Mouse (Mus musculus) c-Kit-positive CD71-positive TER-119-negative erythroid progenitor cells, embryonic 14.5 days (primary cell): Measurements from ENCODE around the gene Ptpn21.
A peak's percentile ranks its signal among the peaks of the same experiment; 100 is the strongest.

Source experiments
- DNase-seq: peaks from one replicate; pipeline ENCODE4 v3.0.0-alpha.2; 2013; ENCODE audit warnings: low read depth

Ptpn21 gene

DNA sequence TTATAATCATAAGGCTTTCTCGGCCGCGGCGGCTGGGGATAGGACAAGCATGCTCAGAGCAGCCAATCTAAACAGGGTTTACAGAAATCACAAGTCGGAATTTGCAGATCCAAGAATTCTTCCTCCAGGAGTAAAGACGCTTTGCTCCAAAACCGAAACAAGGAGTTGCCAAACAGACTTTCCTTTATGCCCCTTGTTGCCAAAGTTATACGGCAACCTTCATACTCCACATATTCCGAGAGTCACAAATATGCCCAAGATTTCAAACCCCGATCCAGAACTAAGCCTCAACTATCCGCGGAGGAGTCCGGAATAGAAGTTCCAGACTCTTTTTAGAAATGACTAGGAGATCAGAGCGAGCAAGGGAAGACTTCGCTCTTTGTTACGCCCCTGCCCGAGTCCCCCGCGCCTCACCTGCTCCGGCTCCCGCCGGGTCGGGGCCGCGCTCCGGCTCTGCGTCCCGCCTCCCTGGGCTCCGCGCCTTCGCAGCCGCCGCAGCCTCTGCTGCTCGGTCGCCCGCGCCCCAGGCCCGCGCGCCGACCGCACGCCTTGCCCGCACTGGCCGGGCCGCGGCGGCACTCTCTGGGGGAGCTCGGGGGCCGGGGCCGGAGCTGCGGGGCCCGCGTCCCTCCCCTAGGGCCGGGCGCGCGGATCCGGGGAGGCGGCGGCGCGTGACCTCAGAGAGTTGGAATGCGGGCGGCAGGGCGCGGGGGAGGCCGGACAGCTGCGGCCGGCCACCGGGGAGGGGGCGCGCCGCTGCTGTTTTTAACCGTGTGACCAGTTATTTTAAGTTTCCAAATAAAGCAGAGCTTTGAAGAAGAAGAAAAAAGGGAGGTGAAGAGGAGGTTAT is at the start of gene Ptpn21:
Gene Ptpn21, minus strand, starts transcription at position 455 of the 850 bp plus-strand sequence.
- DNase-seq: no peak

DNA sequence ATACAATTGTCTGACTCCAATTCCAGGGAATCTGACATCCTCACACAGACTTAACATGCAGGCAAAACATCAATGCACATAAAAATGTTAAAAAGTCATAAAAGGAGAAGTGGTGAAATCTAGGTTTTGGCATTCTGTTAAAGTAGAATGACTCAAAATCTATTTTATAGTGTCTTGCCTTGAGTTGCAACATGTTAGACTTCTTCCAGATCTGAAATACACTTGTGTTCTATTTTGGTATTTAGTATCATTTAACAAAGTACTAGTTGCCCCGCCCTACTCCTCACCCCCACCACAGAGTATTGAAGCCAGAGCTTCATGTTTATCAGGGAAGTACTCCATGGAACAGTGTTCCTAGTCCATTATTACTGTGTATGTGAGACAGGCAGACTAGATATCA is 47.0 kb upstream of the Ptpn21 start:
- no peak for DNase-seq

DNA sequence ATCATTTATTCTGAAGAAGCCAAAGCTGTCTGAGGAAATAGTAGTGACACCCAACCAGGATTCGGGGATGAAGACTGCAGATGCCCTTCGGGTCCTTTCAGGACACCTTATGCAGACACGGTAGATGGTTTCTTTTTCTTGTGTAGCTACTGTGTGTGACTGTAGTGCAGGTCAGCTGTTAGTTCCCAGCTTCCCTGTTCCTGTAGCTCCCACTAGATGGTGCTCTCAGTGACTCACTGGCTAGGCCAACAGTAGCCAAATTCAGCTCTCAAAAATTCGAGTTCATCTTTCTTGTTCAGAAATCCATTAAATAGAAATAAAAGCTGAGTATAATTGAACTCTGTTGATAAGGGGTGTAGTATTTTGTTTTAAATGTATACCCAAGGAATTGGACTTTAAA is 41.9 kb upstream of the Ptpn21 start:
- DNase-seq: no peak

DNA sequence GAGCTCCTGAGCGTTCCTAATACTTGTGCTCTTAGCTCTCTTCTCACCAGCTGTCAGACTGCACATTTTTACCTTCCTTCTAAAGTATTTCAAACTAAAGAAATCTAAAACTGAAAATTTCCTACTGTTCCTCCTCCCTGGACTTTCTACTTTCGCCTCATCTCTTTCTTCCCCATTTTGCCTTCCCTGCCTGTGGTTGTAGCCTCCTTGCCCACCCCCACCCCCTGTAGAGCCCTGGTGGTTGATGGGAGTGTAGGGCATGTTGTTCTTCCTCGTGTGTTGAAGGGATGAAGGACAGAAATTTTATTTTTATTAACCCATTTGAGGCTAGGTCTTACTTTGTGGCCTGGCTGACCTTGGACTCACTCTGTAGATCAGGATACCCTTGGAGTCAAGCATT is 40.3 kb upstream of the Ptpn21 start:
- DNase-seq: no peak

DNA sequence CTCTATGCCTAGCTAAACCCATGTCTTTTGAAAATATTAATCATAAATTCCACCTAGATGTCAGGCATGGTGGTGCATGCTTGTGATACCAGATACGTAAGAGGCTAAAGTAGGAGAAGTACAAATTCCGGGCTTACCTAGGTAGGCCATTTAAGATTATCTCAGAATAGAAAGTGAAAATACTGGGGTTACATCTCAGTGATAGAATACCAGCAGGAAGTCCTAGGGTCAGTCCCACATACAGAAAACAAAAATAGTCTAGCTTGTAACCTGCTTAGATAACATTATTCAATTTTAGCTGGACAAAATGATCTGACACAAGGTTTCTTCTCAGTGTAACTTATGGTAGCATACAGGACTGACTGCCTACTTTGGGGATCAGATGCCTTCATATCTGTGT is 29.0 kb upstream of the Ptpn21 start:
- no peak for DNase-seq

DNA sequence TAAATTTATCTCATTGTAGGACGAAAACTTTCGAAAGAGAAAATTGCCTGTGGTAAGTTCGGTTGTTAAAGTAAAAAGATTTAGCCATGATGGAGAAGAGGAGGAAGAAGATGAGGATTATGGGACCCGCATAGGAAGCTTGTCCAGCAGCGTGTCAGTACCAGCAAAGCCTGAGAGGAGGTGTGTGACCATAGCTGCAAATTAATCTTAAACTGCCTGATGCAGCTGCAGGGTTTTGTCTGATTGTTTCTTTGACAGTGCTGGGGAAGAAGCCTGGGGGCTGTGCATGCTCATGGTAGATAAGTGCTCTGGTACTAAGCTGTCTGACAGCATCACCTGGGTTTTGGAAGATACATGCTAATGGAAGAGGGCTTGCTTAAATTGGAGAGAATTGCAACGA is 22.5 kb upstream of the Ptpn21 start:
- no peak for DNase-seq

DNA sequence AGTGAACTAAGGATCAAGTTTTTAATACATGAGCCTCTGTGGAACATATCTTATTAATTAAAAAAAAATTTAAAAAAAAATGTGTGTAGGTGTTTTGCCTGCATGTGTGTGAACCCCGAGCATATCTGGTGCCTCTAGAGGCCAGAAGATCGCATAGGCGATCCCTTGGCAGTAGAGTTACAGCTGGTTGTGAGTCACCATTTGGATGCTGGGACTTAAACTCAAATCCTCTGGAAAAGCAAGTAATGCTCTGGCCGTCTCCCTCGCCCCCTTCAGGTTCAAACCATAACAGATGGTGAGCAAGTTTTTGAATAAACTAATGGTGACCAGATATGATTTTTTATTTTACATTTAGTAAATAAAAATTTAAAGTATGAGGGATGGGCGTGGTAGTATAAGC is 20.4 kb upstream of the Ptpn21 start:
- DNase-seq: no peak

DNA sequence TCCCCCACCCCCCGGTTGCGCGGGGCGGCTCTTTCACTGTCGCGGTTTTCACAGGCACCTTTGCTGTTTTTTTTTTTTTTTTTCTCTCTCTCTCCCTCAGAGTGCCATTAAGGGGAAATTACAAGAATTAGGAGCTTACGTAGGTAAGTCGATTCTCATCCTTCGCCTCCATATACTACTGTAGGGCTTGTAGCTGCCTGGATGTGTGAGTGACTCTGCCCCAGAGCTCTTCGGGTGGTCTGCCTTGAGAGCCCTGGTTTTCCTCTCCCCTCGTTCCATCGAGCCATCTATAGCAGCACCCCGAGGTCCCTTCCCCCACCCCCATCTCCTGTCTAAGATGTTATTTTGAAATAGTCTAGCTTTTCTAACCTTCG is 10.2 kb upstream of the Ptpn21 start:
- DNase-seq: no peak

DNA sequence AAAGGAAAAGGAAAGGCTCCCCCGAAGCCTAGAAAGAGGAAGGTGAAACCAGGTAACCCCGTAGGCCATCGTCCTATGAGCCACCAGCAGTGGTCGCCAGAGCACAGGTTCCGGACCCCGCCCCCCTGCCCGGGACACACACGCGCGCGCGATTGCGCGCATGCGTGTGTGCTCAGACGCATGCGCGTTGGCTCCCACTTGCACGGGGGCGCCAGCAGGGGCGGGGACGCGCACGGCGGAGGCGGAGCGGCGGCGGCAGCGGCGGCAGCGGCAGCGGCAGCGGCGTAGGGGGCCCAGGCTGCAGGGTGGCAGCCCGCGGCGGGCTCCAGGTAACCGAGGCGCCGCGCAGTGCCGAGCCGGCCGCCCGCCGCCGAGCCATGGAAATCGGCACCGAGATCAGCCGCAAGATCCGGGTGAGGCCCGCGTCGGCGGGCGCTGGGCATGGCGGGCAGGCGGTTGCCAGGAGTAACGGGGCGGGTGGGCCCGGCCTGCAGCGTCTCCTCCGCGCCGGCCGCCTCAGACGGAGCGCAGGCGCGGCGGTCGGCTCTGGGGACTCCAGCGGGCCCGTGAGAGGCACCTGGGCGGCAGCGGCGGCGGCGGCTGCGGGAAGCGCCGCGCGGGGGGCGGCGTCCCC is 9.7 kb upstream of the Ptpn21 start, which contains the start of gene Zc3h14:
Gene Zc3h14, plus strand, starts transcription at position 219 of the 634 bp plus-strand sequence.
- DNase-seq: peak; percentile 82

DNA sequence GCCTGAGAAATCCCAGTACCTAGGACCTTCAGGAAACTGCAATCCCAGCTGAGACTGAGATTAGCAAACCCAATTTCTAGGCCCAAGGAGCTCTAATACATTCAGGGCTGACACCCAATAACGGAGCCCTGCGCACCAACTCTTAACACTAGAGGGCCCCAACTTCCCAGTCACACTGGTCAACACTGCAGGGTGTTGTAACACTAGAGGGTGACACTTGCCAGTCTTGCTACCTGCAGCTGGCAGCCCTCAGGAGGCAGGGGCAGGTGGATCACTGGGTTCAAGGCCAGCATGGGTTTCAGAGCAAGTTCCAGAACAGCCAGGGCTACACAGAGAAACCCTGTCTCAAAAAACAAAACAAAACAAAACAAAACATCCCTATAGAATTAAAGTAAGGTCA is 8.9 kb upstream of the Ptpn21 start:
- DNase-seq: peak; percentile 68

DNA sequence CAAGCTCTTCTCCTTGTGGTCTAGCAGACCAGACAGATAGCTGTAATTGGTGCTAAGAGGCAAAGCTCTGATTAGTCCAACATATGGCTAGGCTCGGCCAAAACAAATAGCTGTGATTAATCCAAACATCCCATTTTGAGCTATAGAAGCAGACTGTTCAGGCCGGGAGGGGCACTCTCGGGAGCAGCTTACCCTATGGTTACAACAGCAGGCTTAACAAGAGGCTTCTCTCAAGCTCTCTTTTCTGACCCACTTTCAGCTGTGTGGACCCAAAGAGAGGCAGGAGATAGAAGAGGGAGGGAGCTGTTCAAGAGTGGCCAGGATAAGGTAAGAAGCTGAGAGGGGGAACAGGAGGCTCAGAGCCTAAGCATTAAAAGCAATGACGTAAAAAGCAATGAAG is 8.4 kb upstream of the Ptpn21 start:
- DNase-seq: no peak

DNA sequence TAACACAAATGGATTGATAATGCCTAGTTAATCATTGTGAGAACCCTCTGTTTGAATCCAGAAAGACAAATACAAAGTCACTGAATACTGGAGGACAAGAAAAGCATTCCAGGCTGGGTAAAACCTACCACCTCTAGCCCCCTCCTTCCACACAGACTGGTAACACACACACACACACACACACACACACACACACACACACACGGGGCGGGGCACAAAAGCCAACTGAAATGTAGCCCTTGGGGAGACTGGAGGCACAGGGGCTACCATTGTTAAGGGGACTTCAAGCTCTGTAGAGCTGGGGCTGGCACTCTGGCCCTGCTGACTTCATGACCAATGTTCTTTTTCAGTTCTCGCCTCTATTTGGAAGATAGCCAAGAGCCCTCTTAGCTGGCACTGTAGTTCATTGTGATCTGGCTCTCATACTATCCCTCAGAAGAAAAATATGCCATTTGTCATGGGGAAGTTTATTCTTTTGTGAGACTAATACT is 3.9 kb upstream of the Ptpn21 start:
- DNase-seq: no peak

DNA sequence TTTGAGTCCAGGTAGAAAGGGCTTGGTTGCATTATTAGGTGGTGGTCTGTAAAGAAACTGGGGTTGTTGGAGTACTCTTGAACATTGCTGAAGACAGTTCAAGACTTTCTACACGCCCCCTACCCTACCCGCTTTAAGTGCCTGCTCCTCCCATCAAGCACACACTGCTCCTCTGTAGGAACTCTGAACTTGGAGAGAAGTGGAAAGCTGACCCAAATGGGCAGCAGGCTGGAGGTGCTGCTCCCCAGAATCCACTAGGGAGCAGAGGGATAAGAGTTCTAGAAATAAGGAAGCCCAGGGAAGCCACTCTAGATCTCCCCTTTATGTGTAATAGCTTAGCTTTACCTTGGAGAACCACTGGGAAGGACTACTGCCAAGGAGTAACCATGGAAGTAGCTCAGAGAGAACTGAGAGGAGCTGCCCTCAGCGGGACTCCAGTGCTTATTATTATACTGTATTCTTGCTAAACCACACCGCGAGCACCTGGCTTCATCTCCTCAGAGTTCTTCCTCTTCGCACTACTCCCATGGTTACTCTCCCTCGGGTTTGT is 671 bp upstream of the Ptpn21 start:
- no peak for DNase-seq

DNA sequence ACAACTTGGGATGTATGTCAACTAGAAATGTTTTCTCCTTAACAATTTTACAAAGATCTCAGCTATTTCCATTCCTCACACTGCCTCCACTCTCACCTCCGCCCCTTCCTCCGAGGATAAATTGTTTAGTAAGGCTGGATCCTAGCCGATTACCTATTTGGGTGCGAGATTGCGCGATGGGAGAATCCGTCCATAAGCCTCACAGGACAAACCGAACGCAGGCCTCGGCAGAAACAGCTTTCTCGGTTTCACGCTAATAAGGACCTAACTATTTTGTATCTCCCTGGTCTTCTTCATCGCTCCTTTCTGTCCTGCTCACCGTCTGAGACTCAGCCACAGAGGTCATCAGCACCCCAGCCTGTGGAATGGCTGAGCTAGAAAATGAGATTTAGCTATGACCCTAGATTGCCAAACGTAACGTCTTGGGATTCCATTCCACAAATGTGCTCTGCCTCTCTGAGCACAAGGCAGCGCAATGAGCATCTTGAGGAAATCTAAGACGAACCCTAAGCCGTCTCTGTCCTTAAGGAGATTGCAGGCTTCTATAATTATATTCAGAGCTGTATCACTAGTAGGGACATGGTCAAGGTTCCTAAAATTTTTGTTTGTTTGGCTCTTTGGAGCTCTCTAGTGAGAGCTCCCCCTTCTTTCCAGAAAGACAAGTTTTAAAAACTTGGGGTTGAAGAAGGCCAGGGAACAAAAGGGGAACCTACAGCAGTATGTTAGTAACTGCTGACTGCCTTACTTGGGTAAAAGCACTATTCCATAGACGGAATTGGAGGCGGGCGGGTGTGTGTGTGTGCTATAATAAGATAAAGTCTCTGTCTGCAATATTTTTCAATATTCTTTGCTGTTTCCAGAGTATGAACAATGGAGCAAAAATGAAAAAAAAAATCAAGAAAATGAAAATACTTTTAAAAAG is 2.1 kb downstream of the Ptpn21 start:
- no peak for DNase-seq

DNA sequence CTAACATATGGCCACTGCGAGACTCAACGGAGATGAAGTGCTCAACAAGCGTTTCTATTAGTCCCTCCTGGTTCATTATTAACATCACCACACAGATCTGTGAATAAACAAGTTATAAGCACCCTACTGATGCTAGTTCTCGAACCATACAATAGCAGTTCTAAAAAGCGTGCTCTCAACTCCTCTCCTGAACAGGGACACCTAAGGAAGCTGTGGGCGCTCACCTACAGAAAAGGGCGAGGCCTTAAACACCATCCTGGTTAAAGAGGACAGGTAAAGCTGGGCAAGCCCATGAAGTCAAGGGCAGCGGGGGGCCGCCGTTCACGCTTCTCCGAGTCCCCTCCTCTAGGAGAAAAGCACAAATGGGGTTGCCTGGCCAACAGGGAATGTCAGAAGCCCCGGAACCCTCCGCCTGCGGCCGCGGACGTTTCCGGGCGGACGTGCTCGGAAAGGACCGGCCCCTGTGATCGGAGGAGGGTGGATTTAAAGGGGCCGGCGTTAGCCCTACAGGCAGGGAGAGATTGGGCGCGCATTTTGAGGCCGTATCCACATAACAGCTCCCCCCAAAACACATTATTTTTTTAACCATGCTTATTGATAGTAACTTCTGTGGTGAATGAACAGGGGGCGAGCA is 2.8 kb downstream of the Ptpn21 start:
- peak; percentile 78 for DNase-seq

DNA sequence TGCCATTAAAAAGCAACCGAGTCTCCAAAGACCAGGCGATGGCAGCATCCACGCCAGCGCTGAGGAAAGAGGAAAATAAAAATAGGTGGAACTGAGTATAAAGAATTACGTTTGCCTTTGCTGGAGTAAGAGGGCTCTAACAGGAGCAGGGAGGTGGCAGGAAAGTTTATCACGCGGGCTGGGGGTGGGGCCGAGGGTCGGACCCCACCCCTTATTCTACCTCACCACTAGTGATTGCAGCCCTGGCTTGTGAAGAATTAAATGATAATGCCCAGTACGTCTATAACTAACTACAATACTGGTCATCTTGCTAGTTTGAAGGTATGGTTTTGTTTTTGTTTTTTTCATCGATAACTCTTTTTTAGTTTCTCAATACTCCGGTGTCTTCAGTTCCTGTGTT is 3.4 kb downstream of the Ptpn21 start:
- DNase-seq: no peak

DNA sequence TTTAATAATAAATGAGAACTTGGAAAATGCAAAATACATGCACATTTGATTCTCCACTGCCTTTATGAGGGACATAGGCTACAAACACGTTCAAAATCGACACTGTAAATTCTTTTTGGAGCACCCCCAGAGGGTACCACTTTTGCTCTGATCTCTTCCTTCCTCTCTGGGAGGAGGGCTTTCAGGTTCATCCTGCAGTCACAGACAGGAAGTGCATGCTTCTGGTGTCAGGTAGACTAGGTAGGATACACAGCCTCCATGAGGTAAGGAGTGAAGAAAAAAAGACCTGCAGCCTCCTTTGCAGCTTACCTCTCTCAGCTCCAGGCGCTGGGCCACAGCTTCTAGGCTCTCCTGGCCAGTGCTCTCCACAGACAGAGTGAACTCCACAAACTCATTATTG is 4.0 kb downstream of the Ptpn21 start:
- DNase-seq: no peak

DNA sequence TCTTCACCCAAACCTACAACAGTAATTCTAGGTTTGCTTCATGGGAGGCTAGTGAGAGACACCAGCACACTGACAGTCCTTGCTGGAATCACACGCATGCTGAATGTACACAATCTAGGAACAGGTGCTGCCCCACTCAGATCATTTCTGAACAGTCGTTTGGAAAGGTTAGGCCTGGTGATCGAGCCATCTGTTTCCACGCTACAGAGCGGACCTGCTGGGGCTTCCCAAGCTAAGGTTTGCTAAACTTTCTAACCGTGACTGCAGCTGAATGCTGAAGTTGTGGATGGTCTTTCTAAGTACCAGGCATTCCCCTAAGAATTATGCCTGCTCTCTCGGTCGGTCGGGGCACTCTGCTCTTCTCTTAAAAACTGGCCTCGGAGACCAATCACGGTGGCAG is 6.5 kb downstream of the Ptpn21 start:
- no peak for DNase-seq

DNA sequence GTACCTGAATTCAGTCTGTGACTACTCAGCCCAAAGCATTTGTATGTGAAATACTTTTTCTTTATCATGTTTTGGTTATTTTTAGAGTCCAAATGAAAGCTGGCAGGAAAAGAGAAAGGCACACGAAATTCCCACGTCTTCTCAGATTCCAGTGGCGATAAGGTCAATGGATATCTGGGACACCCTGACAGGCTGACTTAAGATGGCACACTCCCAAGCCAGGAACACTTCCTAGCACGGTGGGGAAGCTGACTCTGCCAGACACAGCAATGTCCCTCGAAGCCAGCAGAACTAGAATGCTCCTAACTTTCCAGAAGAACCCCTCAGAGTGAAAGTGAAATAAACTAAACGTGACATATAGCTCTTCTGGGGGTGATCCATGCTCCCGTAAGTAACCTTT is 10.0 kb downstream of the Ptpn21 start:
- DNase-seq: no peak

DNA sequence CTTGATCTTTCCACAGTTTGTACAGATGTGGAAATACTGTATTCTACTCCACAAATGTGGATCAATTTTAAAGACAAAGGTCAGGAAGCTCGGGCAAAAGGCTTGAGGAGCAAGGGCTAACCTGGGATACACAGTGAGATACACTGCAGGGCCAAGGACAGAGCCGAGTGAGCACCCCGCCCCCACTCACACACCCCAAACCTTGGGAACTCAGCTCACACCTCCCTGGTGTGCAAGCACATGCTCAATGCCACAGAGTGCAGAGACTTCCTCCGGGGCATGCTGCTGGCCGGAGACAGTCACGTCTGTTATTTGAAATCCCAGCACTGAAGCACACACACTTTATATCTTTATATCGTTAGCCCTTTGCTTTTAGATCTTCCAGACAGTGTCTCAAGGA is 11.1 kb downstream of the Ptpn21 start:
- DNase-seq: no peak

DNA sequence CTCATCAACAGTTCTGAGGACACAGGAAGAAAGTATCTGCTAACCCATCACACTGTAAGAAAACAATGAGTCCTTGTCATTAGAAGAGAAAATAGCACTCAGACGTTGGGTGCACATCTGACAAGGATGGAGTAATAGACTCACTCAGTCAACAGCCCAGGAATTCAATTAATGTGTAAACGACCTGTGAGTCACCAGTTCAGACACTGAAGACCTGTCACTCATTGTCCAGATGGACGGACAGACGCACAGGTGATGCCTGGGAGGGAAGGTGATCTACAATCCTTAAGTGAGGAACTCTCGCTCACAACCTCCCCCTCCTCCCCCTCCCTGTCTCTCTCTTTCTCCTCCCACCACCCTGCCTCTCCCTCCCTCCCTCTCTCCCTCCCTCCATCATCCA is 12.2 kb downstream of the Ptpn21 start:
- no peak for DNase-seq

DNA sequence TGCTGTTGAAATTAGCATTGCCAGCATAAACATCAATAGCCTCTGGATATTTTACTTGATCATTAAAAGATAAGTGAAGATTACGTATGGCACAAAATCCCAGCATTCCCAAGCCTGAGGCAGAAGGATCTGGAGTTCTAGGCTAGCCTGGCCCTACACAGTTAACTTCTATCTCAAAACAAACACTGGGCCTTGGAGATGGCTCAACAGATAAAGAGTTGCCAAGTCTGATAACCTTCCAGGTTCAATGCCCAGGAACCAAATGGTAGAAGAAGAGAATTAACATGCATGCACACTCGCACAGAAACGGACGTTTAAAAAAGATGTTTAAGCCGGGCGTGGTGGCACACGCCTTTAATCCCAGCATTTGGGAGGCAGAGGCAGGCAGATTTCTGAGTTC is 13.0 kb downstream of the Ptpn21 start:
- DNase-seq: no peak
